Mouse (Mus musculus): ENCODE results near the gene Rras. TPM values are rescaled to one million over a fixed set of nuclear protein-coding genes. Genes with fewer than 3 reads are reported as not detected.
"Not testable (repeated sequence)": the region's sequence is repeated elsewhere in the genome, so short reads cannot be mapped to it uniquely, and the experiment has no call there.

The Rras gene
- total RNA-seq, 4 experiments from 2014 or later: 13.7 to 18.8 (median 14.7) TPM

- no peak for DNase-seq (ENCODE audit: low spot score in 2 of 2)
These were observed 18.0 kb upstream of the Rras start for GRCm38 (mm10) chr7:44999753-45000152.

- DNase-seq (ENCODE audit: low spot score in 2 of 2): no peak
These were observed 17.1 kb upstream of the Rras start for GRCm38 (mm10) chr7:45000539-45001114.

- no peak for DNase-seq (ENCODE audit: low spot score in 2 of 2)
These were observed 15.3 kb upstream of the Rras start for GRCm38 (mm10) chr7:45002440-45002839.

- DNase-seq (ENCODE audit: low spot score in 2 of 2): no peak
These were observed 13.2 kb upstream of the Rras start for GRCm38 (mm10) chr7:45004546-45004945.

GRCm38 (mm10) chr7:45005321-45005992, 12.3 kb upstream of the Rras start:
- no peak for DNase-seq (ENCODE audit: low spot score in 2 of 2)

GRCm38 (mm10) chr7:45006503-45006902, 11.3 kb upstream of the Rras start:
- DNase-seq (ENCODE audit: low spot score in 2 of 2): no peak

GRCm38 (mm10) chr7:45007141-45007540, 10.6 kb upstream of the Rras start:
- DNase-seq (ENCODE audit: low spot score in 2 of 2): no peak

- DNase-seq (ENCODE audit: low spot score in 2 of 2): no peak
These were observed 9.9 kb upstream of the Rras start for GRCm38 (mm10) chr7:45007846-45008245.

GRCm38 (mm10) chr7:45008411-45008810, 9.3 kb upstream of the Rras start:
- no peak for DNase-seq (ENCODE audit: low spot score in 2 of 2)

- no peak for DNase-seq (ENCODE audit: low spot score in 2 of 2)
These were observed 5.8 kb upstream of the Rras start for GRCm38 (mm10) chr7:45012011-45012410.

GRCm38 (mm10) chr7:45012824-45013223, 4.9 kb upstream of the Rras start:
- DNase-seq (ENCODE audit: low spot score in 2 of 2): no peak

GRCm38 (mm10) chr7:45013366-45014095, 4.2 kb upstream of the Rras start:
- DNase-seq (ENCODE audit: low spot score in 2 of 2): no peak

GRCm38 (mm10) chr7:45014096-45014451, 3.7 kb upstream of the Rras start:
- no peak for DNase-seq (ENCODE audit: low spot score in 2 of 2)

GRCm38 (mm10) chr7:45015344-45015956, 2.3 kb upstream of the Rras start:
- no peak for DNase-seq (ENCODE audit: low spot score in 2 of 2)

- DNase-seq (ENCODE audit: low spot score in 2 of 2): peak; percentile 97 to 100
These were observed 1.7 kb upstream of the Rras start, which contains the start of gene Scaf1 for GRCm38 (mm10) chr7:45015957-45016612. TSS of gene Scaf1 (minus strand) at chr7:45016363.

- no peak for DNase-seq (ENCODE audit: low spot score in 2 of 2)
These were observed 1.0 kb upstream of the Rras start for GRCm38 (mm10) chr7:45016761-45017160.

- no peak for DNase-seq (ENCODE audit: low spot score in 2 of 2)
These were observed 1.3 kb downstream of the Rras start for GRCm38 (mm10) chr7:45019031-45019571.

- no peak for DNase-seq (ENCODE audit: low spot score in 2 of 2)
These were observed 2.5 kb downstream of the Rras start for GRCm38 (mm10) chr7:45020225-45020624.

GRCm38 (mm10) chr7:45023711-45024110, 6.0 kb downstream of the Rras start:
- DNase-seq (ENCODE audit: low spot score in 2 of 2): not testable (repeated sequence)

GRCm38 (mm10) chr7:45024281-45025248, 6.8 kb downstream of the Rras start:
- DNase-seq (ENCODE audit: low spot score in 2 of 2): no peak
